Mouse (Mus musculus) embryonic facial prominence, embryonic 13.5 days (tissue): Measurements from ENCODE around the gene Rev3l. TPM values are rescaled to one million over a fixed set of nuclear protein-coding genes. Genes with fewer than 3 reads are reported as not detected.
"Not testable (repeated sequence)": the region's sequence is repeated elsewhere in the genome, so short reads cannot be mapped to it uniquely, and the experiment has no call there.

Experiments used
- ATAC-seq: fragments of 200-750 bp; cut with Nextera tagmentation; 2 replicates; pipeline ENCODE4 v1.8.0; 2017; ENCODE audit warnings: low read depth; ENCODE audit not compliant: insufficient number of reproducible peaks, insufficient read depth, low FRiP score, low TSS enrichment
- H3K27ac ChIP-seq: fragments of 300-500 bp; sonication (generic); 2 replicates; pipeline ENCODE4 v1.5.1; 2015; ENCODE audit warnings: moderate library complexity, mild to moderate bottlenecking, inconsistent platforms
- H3K27me3 ChIP-seq: fragments of 300-500 bp; sonication (generic); 2 replicates; pipeline ENCODE4 v1.6.1; 2015; ENCODE audit warnings: mild to moderate bottlenecking, inconsistent platforms
- H3K36me3 ChIP-seq: fragments of 300-500 bp; sonication (generic); 2 replicates; pipeline ENCODE4 v1.6.1; 2015; ENCODE audit warnings: mild to moderate bottlenecking, inconsistent platforms
- H3K4me1 ChIP-seq: fragments of 300-500 bp; sonication (generic); 2 replicates; pipeline ENCODE4 v1.6.1; 2015; ENCODE audit warnings: inconsistent platforms
- H3K4me2 ChIP-seq: fragments of 300-500 bp; sonication (generic); 2 replicates; pipeline ENCODE4 v1.6.1; 2015; ENCODE audit warnings: moderate library complexity, mild to moderate bottlenecking, inconsistent platforms
- H3K4me3 ChIP-seq: fragments of 300-500 bp; sonication (generic); 2 replicates; pipeline ENCODE4 v1.5.1; 2015; ENCODE audit warnings: mild to moderate bottlenecking, inconsistent platforms
- H3K9ac ChIP-seq: fragments of 300-500 bp; sonication (generic); 2 replicates; pipeline ENCODE4 v1.6.1; 2015; ENCODE audit warnings: mild to moderate bottlenecking, inconsistent platforms
- H3K9me3 ChIP-seq: fragments of 300-500 bp; sonication (generic); 2 replicates; pipeline ENCODE4 v1.6.1; 2016; ENCODE audit warnings: inconsistent platforms
- WGBS: fragments of 180-500 bp; shearing (Covaris S2); methylation state at CpG from one replicate; pipeline ENCODE4 v1.1.7; 2015; ENCODE audit warnings: mixed read lengths; 5-methylcytosine and 5-hydroxymethylcytosine counted together
- polyA plus RNA-seq: library from polyadenylated mRNA; unstranded; fragments of >200 nt; fragmentation: Nextera tagmentation; extraction: Ambion mirVana; gene quantifications from 2 replicates; pipeline ENCODE4 v1.2.1, GENCODE M21; 2015

Gene Rev3l
- polyA plus RNA-seq, 1 experiment from 2014 or later = 21.5 TPM

DNA sequence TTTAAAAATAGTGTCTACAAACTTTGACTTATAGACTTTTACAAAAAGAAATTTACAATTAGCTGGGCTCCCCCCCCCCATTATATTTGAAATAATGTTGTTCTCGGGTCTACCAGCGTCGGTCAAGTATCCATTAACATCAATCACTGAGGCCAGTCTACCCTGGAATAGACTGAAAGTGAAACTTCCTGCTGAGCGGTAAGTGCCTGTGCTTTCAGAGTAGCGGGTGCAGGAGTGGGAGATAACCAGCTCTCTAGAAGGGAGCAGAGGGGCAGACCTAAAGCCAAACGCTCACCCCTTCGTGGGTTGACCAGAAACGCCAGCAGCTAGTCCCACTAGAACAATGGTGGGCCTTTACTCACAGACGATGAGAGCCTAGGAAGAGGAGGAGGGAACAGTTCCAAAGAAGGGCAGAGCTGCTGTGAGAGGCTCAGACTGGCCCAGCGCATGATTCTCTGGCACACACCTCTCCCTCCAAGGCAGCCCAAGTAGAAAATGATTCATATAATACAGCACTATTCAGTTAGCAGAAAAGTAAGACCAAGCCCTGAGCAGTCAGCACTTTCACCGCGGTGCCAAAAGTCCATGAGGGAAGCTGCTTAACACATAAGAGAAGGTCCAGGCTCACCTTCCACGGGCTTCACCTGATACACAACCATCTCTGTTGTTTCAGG is 177.0 kb downstream of the Rev3l start:
- WGBS = 74% methylated on average over 13 of the region's 13 CpGs
- Histone ChIP-seq H3K9me3 (no peaks in the 10 kb centered on the region), H3K36me3 (no peaks in the 10 kb centered on the region), H3K27me3 (no peaks in the 10 kb centered on the region), H3K4me3 (no peak overlapping the region), H3K27ac (no peak overlapping the region), H3K4me2 (no peak overlapping the region), H3K9ac (no peak overlapping the region), H3K4me1 (no peaks in the 10 kb centered on the region)
- no peak for ATAC-seq

DNA sequence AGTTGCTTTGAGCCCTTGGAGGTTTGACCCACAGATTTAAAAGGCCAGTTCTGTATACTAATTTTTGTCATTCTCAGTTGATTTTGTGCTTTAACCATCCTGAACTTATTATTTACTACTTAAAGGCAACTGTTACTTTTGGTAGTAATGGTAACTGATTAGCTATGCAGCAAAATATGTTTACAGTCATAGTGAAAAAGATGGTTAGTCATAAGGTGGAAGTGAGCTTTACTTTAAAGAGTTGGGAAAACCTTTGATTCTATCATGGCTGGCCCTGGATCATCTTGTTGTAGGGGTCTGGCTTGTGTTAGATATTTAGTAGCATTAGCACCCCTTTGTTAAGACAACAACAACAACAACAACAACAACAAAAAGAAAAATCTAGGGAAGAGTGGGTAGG is 180.7 kb downstream of the Rev3l start:
- no peak overlapping the region for H3K4me2 ChIP-seq
- H3K36me3 ChIP-seq = no peaks in the 10 kb centered on the region
- H3K4me3 ChIP-seq = no peak overlapping the region
- no peaks in the 10 kb centered on the region for H3K27me3 ChIP-seq
- H3K9ac ChIP-seq = no peak overlapping the region
- ATAC-seq = no peak
- no peaks in the 10 kb centered on the region for H3K9me3 ChIP-seq
- H3K27ac ChIP-seq = no peak overlapping the region
- no peaks in the 10 kb centered on the region for H3K4me1 ChIP-seq

DNA sequence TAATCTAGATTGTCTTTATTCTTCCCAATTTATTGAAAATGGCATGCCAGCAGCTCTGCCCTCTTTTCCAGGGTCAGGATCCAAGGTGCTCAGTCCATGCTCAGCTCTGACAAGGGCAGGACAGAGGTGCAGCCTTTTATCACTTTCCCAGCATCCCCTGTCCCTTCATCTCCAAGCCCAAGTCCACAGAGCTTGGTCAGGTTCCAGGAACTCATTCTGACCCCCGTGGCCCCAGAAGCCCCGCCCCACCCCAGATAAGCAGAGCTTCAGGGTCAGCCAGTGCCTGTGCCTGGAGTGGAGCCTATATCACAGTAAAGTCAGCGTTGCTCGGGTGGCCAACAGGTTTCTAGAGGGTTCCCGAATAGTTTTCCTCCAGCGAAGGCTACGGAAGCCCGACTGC is 192.6 kb downstream of the Rev3l start:
- not testable (repeated sequence) for H3K36me3 ChIP-seq, H3K4me2 ChIP-seq, H3K4me1 ChIP-seq, H3K9me3 ChIP-seq, ATAC-seq, H3K27ac ChIP-seq, H3K9ac ChIP-seq, H3K4me3 ChIP-seq
- H3K27me3 ChIP-seq = peaks cover 32% of the 10 kb centered on the region
- 68% methylated on average over 8 of the region's 8 CpGs for WGBS

Other genes with a start within 250 kb of the Rev3l start
- 15.8 and 18.1 TPM in 2 replicates for gene Traf3ip2, start 119.2 kb upstream of the Rev3l start, polyA plus RNA-seq
- 5.3 and 5.7 TPM in 2 replicates for gene Mfsd4b4, start 167.1 kb downstream of the Rev3l start, polyA plus RNA-seq
- gene Mfsd4b2, start 194.8 kb downstream of the Rev3l start, polyA plus RNA-seq = not detected in 2 replicates
- 0.28 and 0.29 TPM in 2 replicates for gene Mfsd4b3, start 228.0 kb downstream of the Rev3l start, polyA plus RNA-seq